Mouse (Mus musculus) liver, embryonic 12.5 days (tissue): ENCODE results near the gene Arhgap32. TPM values are rescaled to one million over a fixed set of nuclear protein-coding genes. Genes with fewer than 3 reads are reported as not detected.
A peak's percentile ranks its signal among the peaks of the same experiment; 100 is the strongest.

Experiments
- ATAC-seq: fragments of 200-750 bp; cut with Nextera tagmentation; 2 replicates; pipeline ENCODE4 v1.8.0; 2017; ENCODE audit warnings: moderate number of reproducible peaks, mild to moderate bottlenecking, moderate library complexity
- H3K27ac ChIP-seq: fragments of 300-500 bp; sonication (generic); 2 replicates; pipeline ENCODE4 v1.5.1; 2016; ENCODE audit warnings: mild to moderate bottlenecking
- H3K27me3 ChIP-seq: fragments of 300-500 bp; sonication (generic); replicated peaks from 2 replicates; pipeline ENCODE4 v1.6.1; 2016; ENCODE audit warnings: mild to moderate bottlenecking, moderate library complexity
- H3K36me3 ChIP-seq: fragments of 300-500 bp; sonication (generic); 2 replicates; pipeline ENCODE4 v1.6.1; 2016; ENCODE audit warnings: mild to moderate bottlenecking, moderate library complexity
- H3K4me1 ChIP-seq: fragments of 300-500 bp; sonication (generic); 2 replicates; pipeline ENCODE4 v1.6.1; 2016
- H3K4me2 ChIP-seq: fragments of 300-500 bp; sonication (generic); 2 replicates; pipeline ENCODE4 v1.6.1; 2016; ENCODE audit warnings: mild to moderate bottlenecking, moderate library complexity
- H3K4me3 ChIP-seq: fragments of 300-500 bp; sonication (generic); 2 replicates; pipeline ENCODE4 v1.5.1; 2016; ENCODE audit warnings: mild to moderate bottlenecking, moderate library complexity
- H3K9ac ChIP-seq: fragments of 300-500 bp; sonication (generic); 2 replicates; pipeline ENCODE4 v1.6.1; 2016; ENCODE audit warnings: mild to moderate bottlenecking, moderate library complexity
- H3K9me3 ChIP-seq: fragments of 300-500 bp; sonication (generic); replicated peaks from 2 replicates; pipeline ENCODE4 v1.6.1; 2016; ENCODE audit warnings: mild to moderate bottlenecking, moderate library complexity
- WGBS: fragments of 180-500 bp; shearing (Covaris S2); methylation state at CpG from one replicate; pipeline ENCODE4 v1.1.7; 2016; ENCODE audit not compliant: insufficient replicate concordance; 5-methylcytosine and 5-hydroxymethylcytosine counted together
- polyA plus RNA-seq: library from polyadenylated mRNA; unstranded; fragments of >200 nt; fragmentation: Nextera tagmentation; extraction: Ambion mirVana; gene quantifications from 2 replicates; pipeline ENCODE4 v1.2.1, GENCODE M21; 2016

Arhgap32 gene
- polyA plus RNA-seq, 1 experiment from 2014 or later = 0.56 TPM

DNA sequence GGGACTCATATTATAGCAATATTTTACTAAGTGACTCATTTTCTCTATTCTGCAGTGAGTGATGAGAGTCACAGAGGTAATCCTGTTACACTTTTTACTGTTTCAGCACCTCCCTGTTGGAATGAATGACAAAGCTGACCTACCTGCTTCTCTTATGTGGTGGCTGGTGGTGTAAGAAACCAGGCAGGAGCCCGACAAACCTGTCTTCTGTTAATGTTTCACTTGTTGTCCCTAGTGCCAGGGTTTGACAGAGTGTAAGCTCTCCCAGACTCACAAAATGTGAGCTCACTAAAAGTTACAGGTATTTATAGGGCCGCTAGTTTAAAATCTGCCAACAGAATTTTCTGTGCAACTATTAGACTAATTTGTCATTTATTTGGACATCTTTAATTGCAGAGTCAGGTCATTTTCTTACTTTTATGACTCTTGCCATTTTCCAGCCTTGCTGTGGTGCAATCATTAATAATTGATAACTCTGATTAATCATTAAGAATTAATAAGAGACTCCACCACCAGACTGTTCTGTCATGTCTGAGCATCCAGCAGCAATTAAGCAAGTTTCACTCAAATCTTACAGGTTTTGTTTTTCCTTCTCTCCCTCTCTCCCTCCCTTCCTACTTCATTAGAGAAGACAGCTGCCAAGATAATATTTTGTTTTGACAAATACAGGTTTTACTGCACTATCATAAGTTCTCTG, 127.1 kb downstream of the Arhgap32 start:
- no peak for ATAC-seq
- H3K36me3 ChIP-seq = no peaks in the 10 kb centered on the region
- no peak overlapping the region for H3K4me3 ChIP-seq
- no peaks in the 10 kb centered on the region for H3K27me3 ChIP-seq
- H3K4me2 ChIP-seq = no peak overlapping the region
- H3K4me1 ChIP-seq = peaks cover 6% of the 10 kb centered on the region; the same call in 1 of the 2 replicates
- no peaks in the 10 kb centered on the region for H3K9me3 ChIP-seq
- H3K27ac ChIP-seq = no peak overlapping the region
- 58% methylated on average over 2 of the region's 2 CpGs for WGBS
- H3K9ac ChIP-seq = no peak overlapping the region

DNA sequence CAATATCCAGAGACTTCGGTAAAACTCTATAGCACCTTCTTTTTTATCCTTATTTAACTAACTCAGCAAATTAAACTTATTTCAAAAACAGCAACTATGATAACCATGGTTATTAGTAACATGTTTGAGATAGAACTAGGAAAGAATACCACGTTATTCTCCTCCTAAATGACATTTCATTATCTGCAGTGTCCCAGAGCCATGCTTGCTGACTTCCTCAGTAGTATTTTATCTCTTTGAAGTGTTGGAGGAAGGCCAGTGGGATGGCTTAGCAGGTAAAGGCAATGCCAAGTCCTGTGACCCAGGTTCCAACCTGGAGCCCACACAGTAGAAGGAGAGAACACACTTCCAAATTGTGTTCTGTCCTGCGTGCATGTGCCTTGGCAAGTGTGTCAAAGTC, 129.3 kb downstream of the Arhgap32 start:
- WGBS = 62% methylated on average over 3 of the region's 3 CpGs
- no peak overlapping the region for H3K4me2 ChIP-seq
- ATAC-seq = no peak
- H3K9ac ChIP-seq = no peak overlapping the region
- H3K9me3 ChIP-seq = no peaks in the 10 kb centered on the region
- H3K27ac ChIP-seq = no peak overlapping the region
- no peaks in the 10 kb centered on the region for H3K36me3 ChIP-seq
- H3K4me1 ChIP-seq = peaks cover 2% of the 10 kb centered on the region; the same call in 1 of the 2 replicates
- H3K27me3 ChIP-seq = no peaks in the 10 kb centered on the region
- no peak overlapping the region for H3K4me3 ChIP-seq

DNA sequence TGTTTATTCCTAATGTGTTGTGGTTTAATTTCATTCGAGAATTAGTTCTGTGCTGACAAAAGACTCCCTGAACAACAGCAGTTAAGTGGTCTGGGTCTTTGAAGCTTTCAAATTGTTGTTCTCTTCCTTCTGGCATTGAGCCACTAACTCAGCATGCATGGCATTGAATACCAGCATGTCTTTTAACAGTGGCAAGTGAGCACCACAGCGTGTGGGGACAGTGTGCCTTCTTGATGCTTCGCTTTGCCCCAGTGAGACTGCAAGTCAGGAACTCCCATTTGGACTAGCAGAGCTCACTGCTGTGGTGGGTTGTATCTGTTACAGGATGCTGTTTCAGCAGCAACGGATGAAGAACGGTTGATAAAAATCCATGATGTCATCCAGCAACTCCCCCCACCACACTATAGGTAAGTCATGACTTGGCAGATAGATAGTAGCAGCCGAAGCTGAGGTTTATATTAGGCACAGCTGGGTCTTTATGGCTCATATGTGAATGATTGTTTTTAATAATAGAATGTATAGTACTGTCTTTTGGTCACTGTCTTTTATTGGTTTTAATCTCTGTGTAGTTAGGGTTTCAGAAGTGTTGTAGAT, 130.3 kb downstream of the Arhgap32 start:
- no peaks in the 10 kb centered on the region for H3K27me3 ChIP-seq
- no peak overlapping the region for H3K27ac ChIP-seq
- no peak overlapping the region for H3K9ac ChIP-seq
- H3K4me1 ChIP-seq = peaks cover 2% of the 10 kb centered on the region; the same call in 1 of the 2 replicates
- H3K4me2 ChIP-seq = no peak overlapping the region
- no peak overlapping the region for H3K4me3 ChIP-seq
- no peak for ATAC-seq
- H3K9me3 ChIP-seq = no peaks in the 10 kb centered on the region
- no peaks in the 10 kb centered on the region for H3K36me3 ChIP-seq
- WGBS = 46% methylated on average over 6 of the region's 6 CpGs

DNA sequence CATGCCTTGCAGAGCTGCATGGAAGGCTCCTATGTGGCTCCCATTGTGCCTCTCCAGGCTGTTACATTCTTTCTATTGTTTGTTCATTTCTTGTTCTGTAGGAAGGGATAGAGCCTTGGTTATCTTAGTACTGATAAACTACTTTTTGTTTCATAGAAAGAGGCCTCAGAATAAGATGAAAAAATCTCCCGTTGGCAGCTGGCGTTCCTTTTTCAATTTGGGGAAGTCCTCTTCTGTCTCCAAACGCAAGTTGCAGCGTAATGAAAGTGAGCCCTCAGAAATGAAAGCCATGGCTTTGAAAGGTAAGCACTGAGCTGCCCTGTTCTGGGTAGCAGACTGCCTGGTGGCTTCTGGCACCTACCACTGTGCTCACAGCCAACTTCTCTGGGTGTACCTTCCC, 134.6 kb downstream of the Arhgap32 start:
- H3K36me3 ChIP-seq = 0 out of 2 replicates have a peak, but pooled peaks cover 3% of the 10 kb centered on the region
- 58% methylated on average over 4 of the region's 4 CpGs for WGBS
- no peaks in the 10 kb centered on the region for H3K27me3 ChIP-seq
- H3K4me3 ChIP-seq = no peak overlapping the region
- H3K9me3 ChIP-seq = no peaks in the 10 kb centered on the region
- H3K9ac ChIP-seq = no peak overlapping the region
- H3K4me1 ChIP-seq = no peaks in the 10 kb centered on the region
- no peak overlapping the region for H3K27ac ChIP-seq
- H3K4me2 ChIP-seq = no peak overlapping the region
- ATAC-seq = no peak

DNA sequence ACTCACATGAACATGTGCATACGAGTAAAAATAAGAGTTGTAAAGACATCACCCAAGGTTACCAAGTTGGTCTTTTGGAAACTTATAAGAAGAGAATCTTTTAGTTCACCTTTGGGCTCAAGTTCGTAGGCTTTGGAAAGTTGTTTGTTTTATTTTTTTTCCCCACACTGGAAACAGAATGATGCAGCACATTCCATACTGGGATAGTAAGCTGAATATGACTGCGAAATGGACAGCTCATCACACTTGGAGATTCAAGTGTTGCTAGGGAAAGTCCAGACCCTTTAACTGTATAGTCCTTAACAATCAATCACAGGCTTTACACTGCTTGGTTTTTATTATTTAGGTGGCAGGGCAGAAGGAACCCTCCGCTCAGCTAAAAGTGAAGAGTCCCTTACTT, 137.8 kb downstream of the Arhgap32 start:
- H3K9ac ChIP-seq = no peak overlapping the region
- WGBS = 80% methylated on average over 4 of the region's 4 CpGs
- no peak for ATAC-seq

DNA sequence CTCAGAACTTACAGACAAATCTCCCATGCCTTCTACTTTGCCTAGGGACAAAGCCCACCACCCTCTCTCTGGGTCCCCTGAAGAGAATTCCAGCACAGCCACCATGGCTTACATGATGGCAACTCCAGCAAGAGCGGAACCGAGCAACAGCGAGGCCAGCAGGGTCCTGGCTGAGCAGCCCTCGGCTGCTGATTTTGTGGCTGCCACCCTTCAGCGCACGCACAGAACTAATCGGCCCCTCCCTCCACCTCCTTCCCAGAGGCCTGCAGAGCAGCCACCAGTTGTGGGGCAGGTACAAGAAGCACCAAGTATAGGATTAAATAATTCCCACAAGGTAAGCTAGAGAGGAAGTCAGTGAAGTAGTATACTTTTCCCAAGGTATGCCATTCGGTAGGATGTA, 141.4 kb downstream of the Arhgap32 start:
- H3K9ac ChIP-seq = no peak overlapping the region
- no peak overlapping the region for H3K27ac ChIP-seq

More for the DNA sequence above, 137.8 kb downstream of the Arhgap32 start:
- H3K4me2 ChIP-seq = no peak overlapping the region
- H3K36me3 ChIP-seq = 0 out of 2 replicates have a peak, but pooled peaks cover 5% of the 10 kb centered on the region
- no peaks in the 10 kb centered on the region for H3K27me3 ChIP-seq
- H3K27ac ChIP-seq = no peak overlapping the region
- H3K4me1 ChIP-seq = no peaks in the 10 kb centered on the region
- H3K9me3 ChIP-seq = no peaks in the 10 kb centered on the region
- no peak overlapping the region for H3K4me3 ChIP-seq

DNA sequence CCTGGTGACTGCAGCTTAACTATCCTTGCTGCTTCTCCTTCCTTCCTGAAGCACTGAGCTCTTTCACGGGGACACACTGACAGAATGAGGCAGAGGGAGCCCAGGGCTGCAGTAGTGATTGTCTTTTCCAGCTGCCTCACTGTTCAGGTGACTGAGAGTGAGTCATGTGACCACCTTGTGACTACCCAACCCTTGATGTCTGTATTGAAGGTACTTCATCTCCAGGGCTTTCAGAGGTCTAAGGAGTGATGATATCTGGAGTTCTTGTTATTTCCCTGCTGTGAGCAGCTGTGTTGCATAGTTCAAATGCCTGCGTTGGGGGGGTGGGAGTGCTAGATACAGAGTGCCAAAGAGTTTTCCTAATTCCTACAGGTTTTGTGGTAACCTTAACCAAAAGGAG, 141.9 kb downstream of the Arhgap32 start:
- H3K27ac ChIP-seq = no peak overlapping the region
- no peaks in the 10 kb centered on the region for H3K4me1 ChIP-seq
- H3K9ac ChIP-seq = no peak overlapping the region
- no peak overlapping the region for H3K4me2 ChIP-seq
- no peaks in the 10 kb centered on the region for H3K27me3 ChIP-seq
- no peaks in the 10 kb centered on the region for H3K9me3 ChIP-seq
- no peak overlapping the region for H3K4me3 ChIP-seq
- ATAC-seq = no peak
- WGBS = 56% methylated on average over 2 of the region's 2 CpGs
- peaks cover 15% of the 10 kb centered on the region; the same call in 1 of the 2 replicates for H3K36me3 ChIP-seq

More for the DNA sequence above, 141.4 kb downstream of the Arhgap32 start:
- no peaks in the 10 kb centered on the region for H3K4me1 ChIP-seq
- WGBS = 79% methylated on average over 8 of the region's 8 CpGs
- no peak overlapping the region for H3K4me3 ChIP-seq
- ATAC-seq = no peak
- no peak overlapping the region for H3K4me2 ChIP-seq
- H3K36me3 ChIP-seq = peaks cover 15% of the 10 kb centered on the region; the same call in 1 of the 2 replicates
- H3K27me3 ChIP-seq = no peaks in the 10 kb centered on the region
- H3K9me3 ChIP-seq = no peaks in the 10 kb centered on the region

DNA sequence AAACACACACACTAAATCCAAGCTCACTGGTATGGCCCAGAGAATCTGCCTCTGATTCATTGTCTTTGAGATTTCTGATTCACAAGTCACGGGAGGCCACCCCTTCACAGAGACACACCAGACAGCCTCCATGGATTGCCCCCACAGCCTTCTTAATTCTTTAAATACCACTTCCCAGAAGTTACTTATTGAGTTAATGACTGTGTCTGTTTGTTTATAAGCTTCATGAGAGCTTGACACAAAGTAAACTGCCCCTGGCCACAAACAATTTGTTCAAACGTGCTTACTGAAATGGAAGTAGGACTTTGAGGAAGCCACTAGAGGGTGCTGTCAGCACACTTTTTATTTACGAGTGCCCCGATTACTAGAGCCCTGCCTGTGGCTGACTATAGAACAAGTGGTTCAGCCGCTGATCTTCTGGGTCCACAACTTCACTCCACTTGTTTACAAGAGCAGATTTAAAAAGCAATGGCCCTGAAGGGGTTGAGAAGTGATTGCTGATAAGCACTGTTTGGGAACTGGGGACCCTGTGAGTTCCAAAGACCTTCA, 156.0 kb downstream of the Arhgap32 start:
- no peak overlapping the region for H3K4me3 ChIP-seq
- no peaks in the 10 kb centered on the region for H3K4me1 ChIP-seq
- H3K9me3 ChIP-seq = no peaks in the 10 kb centered on the region
- H3K27me3 ChIP-seq = no peaks in the 10 kb centered on the region
- no peak overlapping the region for H3K9ac ChIP-seq
- 15% methylated on average over 5 of the region's 5 CpGs for WGBS
- no peak overlapping the region for H3K27ac ChIP-seq
- H3K4me2 ChIP-seq = no peak overlapping the region
- no peaks in the 10 kb centered on the region for H3K36me3 ChIP-seq
- no peak for ATAC-seq

DNA sequence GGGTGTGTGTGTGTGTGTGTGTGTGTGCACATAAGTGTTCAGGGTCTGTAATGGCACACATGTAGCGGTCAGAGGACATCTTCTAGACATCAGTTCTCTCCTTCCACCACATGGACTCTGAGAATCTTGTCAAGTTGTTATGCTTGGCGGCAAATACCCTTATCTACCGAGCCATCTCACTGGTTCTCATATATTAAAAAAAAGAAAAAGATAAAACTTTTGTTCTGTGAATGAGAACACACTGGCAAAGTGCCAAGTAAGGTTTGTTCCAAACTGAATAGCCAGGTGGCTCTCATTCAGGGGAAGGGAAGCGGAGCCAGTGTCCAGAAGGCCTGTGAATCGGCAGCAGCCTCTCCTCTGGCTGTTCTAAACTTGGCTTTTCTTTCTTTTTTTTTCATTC, 162.1 kb downstream of the Arhgap32 start:
- no peak overlapping the region for H3K9ac ChIP-seq
- WGBS = 70% methylated on average over 5 of the region's 5 CpGs
- ATAC-seq = no peak
- no peaks in the 10 kb centered on the region for H3K9me3 ChIP-seq
- no peaks in the 10 kb centered on the region for H3K27me3 ChIP-seq
- no peaks in the 10 kb centered on the region for H3K36me3 ChIP-seq
- H3K4me3 ChIP-seq = no peak overlapping the region
- H3K4me1 ChIP-seq = peaks cover 37% of the 10 kb centered on the region
- H3K27ac ChIP-seq = no peak overlapping the region
- H3K4me2 ChIP-seq = no peak overlapping the region

DNA sequence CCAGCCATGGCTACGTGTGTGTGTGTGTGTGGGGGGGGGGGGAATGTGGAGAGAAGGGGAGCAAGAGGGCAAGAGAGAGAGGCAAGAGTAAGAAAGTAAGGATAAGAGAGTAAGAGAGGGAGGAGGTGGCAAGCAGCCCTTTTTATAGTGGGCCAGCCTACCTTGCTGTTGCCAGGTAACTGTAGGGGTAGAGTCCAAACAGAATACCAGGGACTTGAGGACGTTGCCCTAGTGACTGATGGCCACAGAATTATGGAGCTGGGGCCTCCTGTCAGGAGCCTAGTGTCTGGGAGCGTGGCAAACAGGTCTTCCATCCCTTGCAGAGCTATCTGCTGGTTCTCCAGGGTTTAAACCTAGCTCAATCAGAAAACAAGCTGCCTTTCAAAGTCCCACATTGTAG, 163.9 kb downstream of the Arhgap32 start:
- no peaks in the 10 kb centered on the region for H3K36me3 ChIP-seq
- no peak overlapping the region for H3K4me2 ChIP-seq
- 0 out of 2 replicates have a peak, but pooled peaks have one; percentile 27 for ATAC-seq
- WGBS = 24% methylated on average over 3 of the region's 3 CpGs
- H3K27ac ChIP-seq = no peak overlapping the region
- no peaks in the 10 kb centered on the region for H3K9me3 ChIP-seq
- no peak overlapping the region for H3K4me3 ChIP-seq
- H3K9ac ChIP-seq = no peak overlapping the region
- H3K27me3 ChIP-seq = no peaks in the 10 kb centered on the region
- H3K4me1 ChIP-seq = peaks cover 37% of the 10 kb centered on the region

DNA sequence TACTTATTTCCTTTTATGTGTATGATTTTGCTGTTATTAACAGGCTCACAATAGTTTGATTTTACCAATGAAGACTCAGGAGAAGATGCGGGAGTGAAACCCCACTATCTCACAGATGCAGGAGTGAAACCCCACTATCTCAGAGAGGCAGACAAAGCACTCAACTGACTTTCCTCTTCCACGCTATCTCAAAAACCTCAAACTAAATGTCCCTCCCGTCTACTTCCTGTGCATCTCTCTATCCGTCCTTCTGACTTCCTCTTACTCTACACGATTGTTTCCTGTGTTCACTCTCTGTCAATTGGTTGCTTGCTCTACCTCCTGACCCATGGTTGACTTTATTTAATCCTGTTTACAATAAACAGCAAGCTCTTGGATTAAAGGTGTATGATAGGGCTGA, 164.5 kb downstream of the Arhgap32 start:
- H3K36me3 ChIP-seq = no peaks in the 10 kb centered on the region
- H3K4me2 ChIP-seq = 0 out of 2 replicates have a peak overlapping the region, but pooled peaks have one; percentile 11
- ATAC-seq = peak; percentile 76
- H3K9me3 ChIP-seq = no peaks in the 10 kb centered on the region
- H3K27me3 ChIP-seq = no peaks in the 10 kb centered on the region
- 9% methylated on average over 5 of the region's 5 CpGs for WGBS
- no peak overlapping the region for H3K9ac ChIP-seq
- H3K4me1 ChIP-seq = peaks cover 37% of the 10 kb centered on the region
- no peak overlapping the region for H3K27ac ChIP-seq
- H3K4me3 ChIP-seq = no peak overlapping the region

DNA sequence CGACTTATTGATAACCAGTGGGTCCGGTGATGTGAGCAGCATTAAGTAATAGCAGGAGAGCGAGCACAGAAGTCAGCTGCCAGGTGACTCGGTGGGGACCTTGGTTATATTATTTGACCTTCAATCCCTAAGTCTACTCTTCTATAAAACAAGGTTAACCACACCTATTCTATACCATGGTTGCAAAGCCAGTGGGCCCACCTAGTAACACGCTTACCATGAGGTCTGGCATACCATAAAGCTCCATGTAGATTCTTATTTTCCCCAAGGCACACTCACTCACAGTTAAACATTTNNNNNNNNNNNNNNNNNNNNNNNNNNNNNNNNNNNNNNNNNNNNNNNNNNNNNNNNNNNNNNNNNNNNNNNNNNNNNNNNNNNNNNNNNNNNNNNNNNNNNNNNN, 167.7 kb downstream of the Arhgap32 start:
- no peaks in the 10 kb centered on the region for H3K27me3 ChIP-seq
- H3K4me2 ChIP-seq = no peak overlapping the region
- H3K9me3 ChIP-seq = no peaks in the 10 kb centered on the region
- H3K27ac ChIP-seq = no peak overlapping the region
- WGBS = 76% methylated on average over 5 of the region's 5 CpGs
- H3K36me3 ChIP-seq = no peaks in the 10 kb centered on the region
- no peak for ATAC-seq
- H3K9ac ChIP-seq = no peak overlapping the region
- no peak overlapping the region for H3K4me3 ChIP-seq
- peaks cover 45% of the 10 kb centered on the region for H3K4me1 ChIP-seq
